Mouse (Mus musculus) kidney, adult 18-20 months (tissue): Measurements from ENCODE around the gene Actr3.

ENCODE experiments used
- DNase-seq: peaks from one replicate; pipeline ENCODE4 v3.0.0; 2021

Gene Actr3

GRCm38 (mm10) chr1:125350843-125351242 is 84.7 kb downstream of the Actr3 start:
- no peak for DNase-seq

GRCm38 (mm10) chr1:125345854-125346253 is 89.7 kb downstream of the Actr3 start:
- DNase-seq: no peak

GRCm38 (mm10) chr1:125345448-125345847 is 90.1 kb downstream of the Actr3 start:
- no peak for DNase-seq

- no peak for DNase-seq
Measured at GRCm38 (mm10) chr1:125343105-125343504, 92.4 kb downstream of the Actr3 start.
